Mouse (Mus musculus) heart, embryonic 16.5 days (tissue): ENCODE results near the gene Adam1b. TPM values are rescaled to one million over a fixed set of nuclear protein-coding genes. Genes with fewer than 3 reads are reported as not detected.
"Not testable (repeated sequence)": the region's sequence is repeated elsewhere in the genome, so short reads cannot be mapped to it uniquely, and the experiment has no call there.

Source experiments
- ATAC-seq: fragments of 200-750 bp; cut with Nextera tagmentation; replicated peaks from 2 replicates; pipeline ENCODE4 v1.8.0; 2017; ENCODE audit warnings: moderate number of reproducible peaks; ENCODE audit not compliant: insufficient read depth, low FRiP score; ENCODE audit errors: extremely low read depth
- H3K27ac ChIP-seq: fragments of 300-500 bp; sonication (generic); 2 replicates; pipeline ENCODE4 v1.5.1; 2014; ENCODE audit warnings: mild to moderate bottlenecking, low read length, control low read depth, moderate library complexity
- H3K27me3 ChIP-seq: fragments of 300-500 bp; sonication (generic); 2 replicates; pipeline ENCODE4 v1.6.1; 2014; ENCODE audit warnings: low read length, mixed read lengths; ENCODE audit not compliant: control insufficient read depth, insufficient read depth
- H3K36me3 ChIP-seq: fragments of 300-500 bp; sonication (generic); 2 replicates; pipeline ENCODE4 v1.6.1; 2014; ENCODE audit not compliant: control insufficient read depth, insufficient read depth
- H3K4me1 ChIP-seq: fragments of 300-500 bp; sonication (generic); 2 replicates; pipeline ENCODE4 v1.6.1; 2014; ENCODE audit warnings: low read length, mixed read lengths; ENCODE audit not compliant: control insufficient read depth, insufficient read depth
- H3K4me2 ChIP-seq: fragments of 300-500 bp; sonication (generic); 2 replicates; pipeline ENCODE4 v1.6.1; 2014; ENCODE audit warnings: low read depth, mild to moderate bottlenecking, control low read depth, low read length
- H3K4me3 ChIP-seq: fragments of 300-500 bp; sonication (generic); 2 replicates; pipeline ENCODE4 v1.5.1; 2014; ENCODE audit warnings: mild to moderate bottlenecking, control low read depth, low read length
- H3K9ac ChIP-seq: fragments of 300-500 bp; sonication (generic); 2 replicates; pipeline ENCODE4 v1.6.1; 2014; ENCODE audit warnings: low read length, control low read depth
- H3K9me3 ChIP-seq: fragments of 300-500 bp; sonication (generic); replicated peaks from 2 replicates; pipeline ENCODE4 v1.6.1; 2016; ENCODE audit warnings: low read length; ENCODE audit not compliant: control insufficient read depth
- WGBS: fragments of 180-500 bp; shearing (Covaris S2); extraction: QIAGEN DNeasy Blood & Tissue Kit; methylation state at CpG from one replicate; pipeline ENCODE4 v1.1.7; 2014; 5-methylcytosine and 5-hydroxymethylcytosine counted together
- polyA plus RNA-seq: library from polyadenylated mRNA; unstranded; fragments of >200 nt; fragmentation: Nextera tagmentation; extraction: Ambion mirVana; gene quantifications from 2 replicates; pipeline ENCODE4 v1.2.1, GENCODE M21; 2015

Adam1b gene
- polyA plus RNA-seq, 1 experiment from 2014 or later: 0.14 TPM

GRCm38 (mm10) chr5:121518983-121519382, 15.7 kb upstream of the Adam1b start:
- no peaks in the 10 kb centered on the region for H3K27me3 ChIP-seq
- H3K4me3 ChIP-seq: no peak overlapping the region
- no peak overlapping the region for H3K9ac ChIP-seq
- H3K36me3 ChIP-seq: peaks cover 25% of the 10 kb centered on the region
- no peak for ATAC-seq
- H3K9me3 ChIP-seq: no peaks in the 10 kb centered on the region
- WGBS: 84% methylated on average over 9 of the region's 9 CpGs
- no peak overlapping the region for H3K4me2 ChIP-seq
- H3K27ac ChIP-seq: no peak overlapping the region
- no peaks in the 10 kb centered on the region for H3K4me1 ChIP-seq

- no peak overlapping the region for H3K4me3 ChIP-seq
- no peak for ATAC-seq
- no peaks in the 10 kb centered on the region; the same call in 1 of the 2 replicates for H3K9me3 ChIP-seq
- H3K36me3 ChIP-seq: no peaks in the 10 kb centered on the region
- H3K4me2 ChIP-seq: no peak overlapping the region
- no peak overlapping the region for H3K9ac ChIP-seq
- 77% methylated on average over 7 of the region's 7 CpGs for WGBS
- H3K27ac ChIP-seq: no peak overlapping the region
- H3K4me1 ChIP-seq: no peaks in the 10 kb centered on the region
- no peaks in the 10 kb centered on the region for H3K27me3 ChIP-seq
These were observed 6.8 kb upstream of the Adam1b start for GRCm38 (mm10) chr5:121510009-121510408.

GRCm38 (mm10) chr5:121506846-121507245, 3.6 kb upstream of the Adam1b start:
- H3K4me3 ChIP-seq: no peak overlapping the region
- H3K9me3 ChIP-seq: no peaks in the 10 kb centered on the region; the same call in 1 of the 2 replicates
- no peak overlapping the region for H3K9ac ChIP-seq
- no peaks in the 10 kb centered on the region for H3K36me3 ChIP-seq
- H3K27me3 ChIP-seq: no peaks in the 10 kb centered on the region
- WGBS: 85% methylated on average over 1 of the region's 1 CpGs
- no peak for ATAC-seq
- no peaks in the 10 kb centered on the region for H3K4me1 ChIP-seq
- no peak overlapping the region for H3K27ac ChIP-seq
- no peak overlapping the region for H3K4me2 ChIP-seq

- not testable (repeated sequence) for H3K4me2 ChIP-seq, H3K27me3 ChIP-seq, H3K9ac ChIP-seq, H3K9me3 ChIP-seq, ATAC-seq, H3K4me3 ChIP-seq, H3K4me1 ChIP-seq, H3K27ac ChIP-seq, H3K36me3 ChIP-seq
- 71% methylated on average over 11 of the region's 17 CpGs for WGBS
These were observed 1.7 kb downstream of the Adam1b start for GRCm38 (mm10) chr5:121501424-121501996.

GRCm38 (mm10) chr5:121500719-121501118, 2.5 kb downstream of the Adam1b start:
- Histone ChIP-seq H3K4me2 (no peak overlapping the region), H3K4me3 (no peak overlapping the region), H3K9ac (no peak overlapping the region), H3K27me3 (no peaks in the 10 kb centered on the region), H3K36me3 (no peaks in the 10 kb centered on the region), H3K9me3 (no peaks in the 10 kb centered on the region), H3K4me1 (no peaks in the 10 kb centered on the region), H3K27ac (no peak overlapping the region)
- ATAC-seq: no peak
- WGBS: 56% methylated on average over 7 of the region's 7 CpGs

- no peaks in the 10 kb centered on the region for H3K36me3 ChIP-seq
- H3K4me3 ChIP-seq: no peak overlapping the region
- H3K9me3 ChIP-seq: no peaks in the 10 kb centered on the region
- H3K4me2 ChIP-seq: no peak overlapping the region
- no peak overlapping the region for H3K27ac ChIP-seq
- no peaks in the 10 kb centered on the region for H3K4me1 ChIP-seq
- ATAC-seq: no peak
- WGBS: 56% methylated on average over 8 of the region's 8 CpGs
- no peak overlapping the region for H3K9ac ChIP-seq
- H3K27me3 ChIP-seq: no peaks in the 10 kb centered on the region
These were observed 9.9 kb downstream of the Adam1b start for GRCm38 (mm10) chr5:121493305-121493704.

GRCm38 (mm10) chr5:121484801-121485200, 18.4 kb downstream of the Adam1b start:
- Histone ChIP-seq H3K27ac (no peak overlapping the region), H3K4me3 (no peak overlapping the region), H3K4me2 (no peak overlapping the region), H3K9me3 (no peaks in the 10 kb centered on the region), H3K4me1 (no peaks in the 10 kb centered on the region), H3K36me3 (no peaks in the 10 kb centered on the region), H3K9ac (no peak overlapping the region), H3K27me3 (no peaks in the 10 kb centered on the region)
- ATAC-seq: no peak
- WGBS: 74% methylated on average over 5 of the region's 5 CpGs

GRCm38 (mm10) chr5:121477680-121478079, 25.6 kb downstream of the Adam1b start:
- 32% methylated on average over 3 of the region's 3 CpGs for WGBS
- ATAC-seq: no peak

GRCm38 (mm10) chr5:121476040-121476439, 27.2 kb downstream of the Adam1b start:
- Histone ChIP-seq H3K4me1 (no peaks in the 10 kb centered on the region), H3K4me2 (no peak overlapping the region), H3K36me3 (no peaks in the 10 kb centered on the region), H3K9me3 (no peaks in the 10 kb centered on the region), H3K27ac (no peak overlapping the region), H3K4me3 (no peak overlapping the region), H3K27me3 (no peaks in the 10 kb centered on the region), H3K9ac (no peak overlapping the region)
- WGBS: 82% methylated on average over 1 of the region's 1 CpGs
- no peak for ATAC-seq

More at GRCm38 (mm10) chr5:121477680-121478079, 25.6 kb downstream of the Adam1b start:
- Histone ChIP-seq H3K9me3 (no peaks in the 10 kb centered on the region), H3K9ac (no peak overlapping the region), H3K4me1 (no peaks in the 10 kb centered on the region), H3K27me3 (no peaks in the 10 kb centered on the region), H3K4me3 (no peak overlapping the region), H3K27ac (no peak overlapping the region), H3K36me3 (no peaks in the 10 kb centered on the region), H3K4me2 (no peak overlapping the region)
